Mouse (Mus musculus) hindbrain, embryonic 11.5 days (tissue): ENCODE data around the gene Wfdc5. TPM values are rescaled to one million over a fixed set of nuclear protein-coding genes. Genes with fewer than 3 reads are reported as not detected.
"Not testable (repeated sequence)": the region's sequence is repeated elsewhere in the genome, so short reads cannot be mapped to it uniquely, and the experiment has no call there.

Source experiments
- ATAC-seq: fragments of 200-750 bp; cut with Nextera tagmentation; 2 replicates; pipeline ENCODE4 v1.8.0; 2017; ENCODE audit warnings: mild to moderate bottlenecking, moderate TSS enrichment, moderate library complexity; ENCODE audit not compliant: low FRiP score
- DNase-seq: peaks from one replicate; pipeline ENCODE4 v3.0.0-alpha.2; 2015; ENCODE audit warnings: low spot score
- H3K27ac ChIP-seq: fragments of 300-500 bp; sonication (generic); 2 replicates; pipeline ENCODE4 v1.5.1; 2014; ENCODE audit warnings: mild to moderate bottlenecking, low read depth, low read length
- H3K27me3 ChIP-seq: fragments of 300-500 bp; sonication (generic); 2 replicates; pipeline ENCODE4 v1.6.1; 2014; ENCODE audit warnings: mild to moderate bottlenecking, low read length, moderate library complexity, mixed read lengths; ENCODE audit not compliant: control insufficient read depth, insufficient read depth
- H3K36me3 ChIP-seq: fragments of 300-500 bp; sonication (generic); 2 replicates; pipeline ENCODE4 v1.6.1; 2014; ENCODE audit warnings: mild to moderate bottlenecking, low read length, moderate library complexity, mixed read lengths; ENCODE audit not compliant: control insufficient read depth, insufficient read depth
- H3K4me1 ChIP-seq: fragments of 300-500 bp; sonication (generic); replicated peaks from 2 replicates; pipeline ENCODE4 v1.6.1; 2014; ENCODE audit warnings: low read length, mixed read lengths; ENCODE audit not compliant: control insufficient read depth, insufficient read depth
- H3K4me2 ChIP-seq: fragments of 300-500 bp; sonication (generic); replicated peaks from 2 replicates; pipeline ENCODE4 v1.6.1; 2014; ENCODE audit warnings: mild to moderate bottlenecking, low read depth, low read length
- H3K4me3 ChIP-seq: fragments of 300-500 bp; sonication (generic); 2 replicates; pipeline ENCODE4 v1.5.1; 2014; ENCODE audit warnings: low read depth, low read length
- H3K9ac ChIP-seq: fragments of 300-500 bp; sonication (generic); 2 replicates; pipeline ENCODE4 v1.6.1; 2014; ENCODE audit warnings: low read depth, low read length
- H3K9me3 ChIP-seq: fragments of 300-500 bp; sonication (generic); 2 replicates; pipeline ENCODE4 v1.6.1; 2016; ENCODE audit warnings: low read length; ENCODE audit not compliant: control insufficient read depth
- WGBS: fragments of 180-500 bp; shearing (Covaris S2); extraction: QIAGEN DNeasy Blood & Tissue Kit; methylation state at CpG from one replicate; pipeline ENCODE4 v1.1.7; 2014; 5-methylcytosine and 5-hydroxymethylcytosine counted together
- polyA plus RNA-seq: library from polyadenylated mRNA; unstranded; fragments of >200 nt; fragmentation: Nextera tagmentation; extraction: Ambion mirVana; gene quantifications from 2 replicates; pipeline ENCODE4 v1.2.1, GENCODE M21; 2014

The Wfdc5 gene
- not detected in 2 replicates for polyA plus RNA-seq

- 84% methylated on average over 7 of the region's 7 CpGs for WGBS
- H3K9ac ChIP-seq, result no peak within 1 kb of the TSS
- no peaks in the 10 kb centered on the region for H3K9me3 ChIP-seq
- no peak within 1 kb of the TSS for H3K4me3 ChIP-seq
- H3K36me3 ChIP-seq, result no peaks in the 10 kb centered on the region
- no peak within 1 kb of the TSS for H3K4me2 ChIP-seq
- no peaks in the 10 kb centered on the region for H3K27me3 ChIP-seq
- H3K27ac ChIP-seq, result no peak within 1 kb of the TSS
- no peaks in the 10 kb centered on the region for H3K4me1 ChIP-seq
- ATAC-seq (no peak), DNase-seq (no peak)
These were observed at the start of gene Wfdc5 for GRCm38 (mm10) chr2:164182692-164183255. TSS of gene Wfdc5 (minus strand) at chr2:164182742.

GRCm38 (mm10) chr2:164228361-164229070 is 46.0 kb upstream of the Wfdc5 start:
- no peaks in the 10 kb centered on the region for H3K27me3 ChIP-seq
- no peak for DNase-seq
- H3K36me3 ChIP-seq, result no peaks in the 10 kb centered on the region
- no peak for ATAC-seq
- H3K27ac ChIP-seq, result no peak overlapping the region
- no peak overlapping the region for H3K4me3 ChIP-seq
- no peak overlapping the region for H3K4me2 ChIP-seq
- no peak overlapping the region for H3K9ac ChIP-seq
- H3K4me1 ChIP-seq, result no peaks in the 10 kb centered on the region
- no peaks in the 10 kb centered on the region for H3K9me3 ChIP-seq
- 86% methylated on average over 8 of the region's 8 CpGs for WGBS

GRCm38 (mm10) chr2:164221522-164221921 is 39.0 kb upstream of the Wfdc5 start, which contains the start of gene Wfdc15b:
TSS of gene Wfdc15b (minus strand) at chr2:164221660.
- ATAC-seq, result no peak
- no peaks in the 10 kb centered on the region for H3K27me3 ChIP-seq
- no peak for DNase-seq
- no peaks in the 10 kb centered on the region for H3K9me3 ChIP-seq
- no peak within 1 kb of the TSS for H3K4me2 ChIP-seq
- no peak within 1 kb of the TSS for H3K9ac ChIP-seq
- WGBS, result 77% methylated on average over 11 of the region's 11 CpGs
- no peak within 1 kb of the TSS for H3K27ac ChIP-seq
- no peaks in the 10 kb centered on the region for H3K4me1 ChIP-seq
- H3K36me3 ChIP-seq, result no peaks in the 10 kb centered on the region
- no peak within 1 kb of the TSS for H3K4me3 ChIP-seq

- WGBS, result 87% methylated on average over 9 of the region's 9 CpGs
These were observed 36.8 kb upstream of the Wfdc5 start for GRCm38 (mm10) chr2:164219295-164219694.

GRCm38 (mm10) chr2:164212711-164213110 is 30.2 kb upstream of the Wfdc5 start:
- DNase-seq (no peak), ATAC-seq (no peak)
- no peaks in the 10 kb centered on the region for H3K9me3 ChIP-seq
- H3K4me1 ChIP-seq, result no peaks in the 10 kb centered on the region
- H3K4me3 ChIP-seq, result no peak overlapping the region
- WGBS, result 86% methylated on average over 5 of the region's 5 CpGs
- no peaks in the 10 kb centered on the region for H3K27me3 ChIP-seq
- no peak overlapping the region for H3K4me2 ChIP-seq
- no peak overlapping the region for H3K27ac ChIP-seq
- no peaks in the 10 kb centered on the region for H3K36me3 ChIP-seq
- no peak overlapping the region for H3K9ac ChIP-seq

More at GRCm38 (mm10) chr2:164219295-164219694, 36.8 kb upstream of the Wfdc5 start:
- ATAC-seq (no peak), DNase-seq (no peak)
- no peaks in the 10 kb centered on the region for H3K9me3 ChIP-seq
- H3K9ac ChIP-seq, result no peak overlapping the region
- H3K4me1 ChIP-seq, result no peaks in the 10 kb centered on the region
- H3K4me2 ChIP-seq, result no peak overlapping the region
- H3K4me3 ChIP-seq, result no peak overlapping the region
- H3K27me3 ChIP-seq, result no peaks in the 10 kb centered on the region
- H3K36me3 ChIP-seq, result no peaks in the 10 kb centered on the region
- no peak overlapping the region for H3K27ac ChIP-seq

GRCm38 (mm10) chr2:164210892-164211291 is 28.4 kb upstream of the Wfdc5 start:
- H3K36me3 ChIP-seq, result no peaks in the 10 kb centered on the region
- H3K4me2 ChIP-seq, result no peak overlapping the region
- H3K9me3 ChIP-seq, result no peaks in the 10 kb centered on the region
- no peak overlapping the region for H3K9ac ChIP-seq
- 85% methylated on average over 4 of the region's 4 CpGs for WGBS
- DNase-seq (no peak), ATAC-seq (no peak)
- no peak overlapping the region for H3K27ac ChIP-seq
- no peaks in the 10 kb centered on the region for H3K4me1 ChIP-seq
- H3K4me3 ChIP-seq, result no peak overlapping the region
- no peaks in the 10 kb centered on the region for H3K27me3 ChIP-seq

GRCm38 (mm10) chr2:164206676-164207075 is 24.1 kb upstream of the Wfdc5 start:
- no peak for DNase-seq
- WGBS, result 84% methylated on average over 4 of the region's 4 CpGs
- Histone ChIP-seq H3K9ac (no peak overlapping the region), H3K4me1 (no peaks in the 10 kb centered on the region), H3K4me2 (no peak overlapping the region), H3K9me3 (no peaks in the 10 kb centered on the region), H3K4me3 (no peak overlapping the region), H3K27ac (no peak overlapping the region), H3K27me3 (no peaks in the 10 kb centered on the region), H3K36me3 (no peaks in the 10 kb centered on the region)
- ATAC-seq, result no peak

- 94% methylated on average over 10 of the region's 10 CpGs for WGBS
- H3K4me2 ChIP-seq, H3K36me3 ChIP-seq, H3K9me3 ChIP-seq, H3K4me1 ChIP-seq, H3K9ac ChIP-seq, H3K4me3 ChIP-seq, H3K27me3 ChIP-seq, DNase-seq, ATAC-seq, H3K27ac ChIP-seq: not testable (repeated sequence)
These were observed 23.5 kb upstream of the Wfdc5 start for GRCm38 (mm10) chr2:164206011-164206410.
